Mouse (Mus musculus) layer of hippocampus, adult 11-12 months (tissue): ENCODE data around the gene Msh4.

ENCODE experiments used
- DNase-seq: peaks from one replicate; pipeline ENCODE4 v3.0.0; 2022; ENCODE audit warnings: low spot score

The Msh4 gene

DNA sequence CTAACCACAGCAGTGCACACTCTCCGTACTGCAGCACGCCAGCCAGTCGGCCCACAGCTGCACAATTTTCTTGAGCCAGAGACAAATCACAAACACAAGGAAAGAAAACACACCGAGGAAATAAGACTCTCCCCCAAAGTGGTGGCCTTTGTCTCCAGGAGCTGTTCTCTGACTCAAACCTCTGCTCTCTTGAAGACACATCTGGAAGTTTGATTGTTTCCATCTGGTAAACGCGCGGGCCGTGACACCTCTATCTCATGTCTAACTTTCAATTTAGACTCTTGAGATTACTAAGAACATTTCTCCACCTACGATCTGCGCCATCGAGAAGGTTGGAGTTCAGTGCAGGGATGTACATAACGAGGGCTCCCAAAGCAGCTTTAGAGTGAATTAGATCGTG, 97.5 kb downstream of the Msh4 start:
- no peak for DNase-seq

DNA sequence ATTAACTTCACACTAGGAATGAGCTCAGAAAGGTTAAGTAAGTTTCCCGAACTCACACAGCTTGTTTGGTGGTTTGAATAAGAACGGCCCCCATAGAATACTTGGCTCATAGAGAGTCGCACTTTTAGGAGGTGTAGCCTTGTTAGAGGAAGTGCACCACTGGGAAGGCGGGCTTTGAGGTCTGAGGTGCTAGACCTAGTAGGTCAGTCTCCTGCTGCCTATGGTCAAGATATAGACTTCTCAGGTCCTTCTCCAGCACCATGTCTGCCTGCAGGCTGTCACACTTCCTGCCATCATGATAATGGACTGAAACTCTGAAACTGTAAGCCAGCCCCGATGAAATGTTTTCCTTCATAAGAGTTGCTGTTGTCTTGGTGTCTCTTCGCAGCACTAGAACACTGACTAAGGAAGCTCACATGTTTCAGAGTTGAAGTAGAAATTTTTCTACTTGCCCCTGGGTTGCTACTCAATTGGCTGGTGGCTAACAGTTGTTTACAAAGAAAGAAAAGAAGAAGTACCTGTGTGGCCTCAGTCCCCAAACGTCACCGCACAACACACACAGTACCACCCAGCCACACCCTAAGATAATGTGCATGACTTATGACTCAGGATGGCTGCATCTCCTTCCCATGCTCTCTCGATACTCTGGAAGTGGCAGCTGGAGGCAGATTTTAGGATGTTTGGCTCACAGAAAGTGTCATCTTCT, 98.3 kb downstream of the Msh4 start:
- DNase-seq = no peak
